Mouse (Mus musculus) stomach, postnatal 0 days (tissue): ENCODE measurements around the gene Traf3ip2.

Source experiments
- CTCF ChIP-seq: IDR thresholded peaks from 2 replicates; pipeline ENCODE4 v1.5.1; 2016; ENCODE audit warnings: antibody characterized with exemption, low read depth, mild to moderate bottlenecking, moderate library complexity
- EP300 ChIP-seq: optimal IDR thresholded peaks from 2 replicates; pipeline ENCODE3; 2016; ENCODE audit warnings: antibody characterized with exemption

- TF ChIP-seq EP300 (no peak), CTCF (no peak)
Observed at GRCm38 (mm10) chr10:39692152-39692551, 79.4 kb downstream of the Traf3ip2 start.
